Comparison of ENCODE assay signal across 13 mouse cellular contexts in the genomic region with DNA sequence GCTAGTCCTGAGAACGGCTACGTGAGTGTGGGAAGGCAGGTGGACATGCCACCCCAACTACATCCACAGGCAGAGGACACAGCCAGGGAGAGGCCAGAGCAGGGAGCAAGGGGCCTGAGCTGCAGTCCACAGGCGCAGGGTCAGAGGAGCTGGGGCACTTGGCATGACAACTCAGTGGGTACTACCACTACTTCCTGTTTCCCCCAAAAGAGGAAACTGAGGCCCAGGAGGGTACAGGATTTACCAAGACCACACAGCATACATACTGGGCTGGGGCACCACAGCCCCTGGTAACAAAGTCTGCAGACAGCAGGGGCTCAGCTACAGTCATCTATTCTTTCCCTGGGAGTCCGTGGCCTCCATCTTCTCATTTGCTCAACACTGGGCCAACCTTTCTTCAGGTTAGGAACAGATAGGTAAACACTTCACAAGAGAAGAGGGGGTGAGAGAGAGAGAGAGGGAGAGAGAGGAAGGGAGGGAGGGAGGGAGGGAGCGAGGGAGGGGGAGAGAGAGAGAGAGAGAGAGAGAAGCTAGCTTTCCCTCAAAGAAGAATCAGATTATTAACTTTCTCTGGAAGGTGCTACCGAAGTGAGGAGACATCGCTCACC. TPM values are rescaled to one million over a fixed set of nuclear protein-coding genes. Genes with fewer than 3 reads are reported as not detected.
DNase-seq lines count a peak whose midpoint lies in the region; ATAC-seq lines count a peak whose summit lies in the region.
"Had no signal": no experiment of that assay in that cellular context is flagged by ENCODE, and none has a peak within 500 bp of the region (broad histone marks: within the 10 kb centered on the region; RNA-seq: fewer than 3 reads in every experiment).

No protein-coding gene starts in this region.

- ATAC-seq in forebrain, embryonic 16.5 days = no peak
- ATAC-seq in lung, embryonic 15.5 days (ENCODE audit: borderline replicate concordance, extremely low read depth, low FRiP score, low TSS enrichment) = peak; percentile 59
- no peak for ATAC-seq in limb, embryonic 13.5 days (ENCODE audit: low FRiP score, low read depth)
- ATAC-seq in stomach, embryonic 16.5 days (ENCODE audit: insufficient read depth, low FRiP score) = peak; percentile 19; the same call in 1 of the 2 replicates

- H3K9me3 ChIP-seq in forebrain, embryonic 10.5 days = no peaks in the 10 kb centered on the region
- no peaks in the 10 kb centered on the region for H3K9me3 ChIP-seq in forebrain, embryonic 16.5 days (ENCODE audit: control insufficient read depth, low read length)
- H3K9me3 ChIP-seq in lung, embryonic 15.5 days = no peaks in the 10 kb centered on the region
- no peaks in the 10 kb centered on the region for H3K9me3 ChIP-seq in limb, embryonic 13.5 days
- H3K9me3 ChIP-seq in stomach, embryonic 16.5 days (replicated peaks; ENCODE audit: control insufficient read depth, low read length) = no peaks in the 10 kb centered on the region

- H3K4me3 ChIP-seq in forebrain, embryonic 10.5 days = peak overlapping the region; percentile 10; the same call in 1 of the 2 replicates
- no peak overlapping the region for H3K4me3 ChIP-seq in forebrain, embryonic 16.5 days (replicated peaks; ENCODE audit: low read length)
- H3K4me3 ChIP-seq in lung, embryonic 15.5 days = no peak overlapping the region
- H3K4me3 ChIP-seq in limb, embryonic 13.5 days = no peak overlapping the region
- peak overlapping the region; percentile 33 for H3K4me3 ChIP-seq in stomach, embryonic 16.5 days (replicated peaks; ENCODE audit: low read length)

- WGBS in forebrain, embryonic 10.5 days = 71% methylated on average over 7 of the region's 7 CpGs
- 76% methylated on average over 6 of the region's 7 CpGs for WGBS in forebrain, embryonic 16.5 days
- 55% methylated on average over 7 of the region's 7 CpGs for WGBS in lung, embryonic 15.5 days
- WGBS in limb, embryonic 13.5 days = 65% methylated on average over 7 of the region's 7 CpGs
- 46% methylated on average over 7 of the region's 7 CpGs for WGBS in stomach, embryonic 16.5 days

- no peak for DNase-seq in forebrain, embryonic 10.5 days (ENCODE audit: extremely low spot score, low spot score)
- no peak for DNase-seq in lung, postnatal 4 days
- DNase-seq in ovary, postnatal 14 days (ENCODE audit: low spot score) = no peak
- no peak for DNase-seq in heart, adult 11 months
- DNase-seq: adrenal gland, postnatal 10 days; gastrocnemius, postnatal 10 days; thymus, postnatal 14 days had no signal

- H3K27me3 ChIP-seq in forebrain, embryonic 10.5 days (ENCODE audit: poor library complexity, severe bottlenecking) = no peaks in the 10 kb centered on the region
- H3K27me3 ChIP-seq in forebrain, embryonic 16.5 days (replicated peaks; ENCODE audit: control insufficient read depth, insufficient read depth, low read length) = no peaks in the 10 kb centered on the region
- H3K27me3 ChIP-seq in lung, embryonic 15.5 days = no peaks in the 10 kb centered on the region
- no peaks in the 10 kb centered on the region for H3K27me3 ChIP-seq in limb, embryonic 13.5 days
- H3K27me3 ChIP-seq in stomach, embryonic 16.5 days (ENCODE audit: control insufficient read depth, insufficient read depth, low read length) = no peaks in the 10 kb centered on the region
- H3K27me3 ChIP-seq: Patski had no signal

- H3K27ac ChIP-seq in forebrain, embryonic 10.5 days = peak overlapping the region; percentile 66
- H3K27ac ChIP-seq in forebrain, embryonic 16.5 days (ENCODE audit: low read length) = no peak overlapping the region
- H3K27ac ChIP-seq in lung, embryonic 15.5 days = peak overlapping the region; percentile 94
- peak overlapping the region; percentile 12; the same call in 1 of the 2 replicates for H3K27ac ChIP-seq in limb, embryonic 13.5 days
- peak overlapping the region; percentile 90 for H3K27ac ChIP-seq in stomach, embryonic 16.5 days (ENCODE audit: low read length)
- H3K27ac ChIP-seq: macrophage had no signal

- no peak overlapping the region for H3K9ac ChIP-seq in forebrain, embryonic 16.5 days (replicated peaks; ENCODE audit: low read depth, low read length)
- no peak overlapping the region; the same call in 1 of the 2 replicates for H3K9ac ChIP-seq in lung, embryonic 15.5 days
- H3K9ac ChIP-seq in limb, embryonic 13.5 days = no peak overlapping the region
- H3K9ac ChIP-seq in stomach, embryonic 16.5 days (ENCODE audit: low read length) = peak overlapping the region; percentile 66

- peaks cover 58% of the 10 kb centered on the region for H3K4me1 ChIP-seq in forebrain, embryonic 10.5 days
- H3K4me1 ChIP-seq in forebrain, embryonic 16.5 days (replicated peaks; ENCODE audit: control insufficient read depth, insufficient read depth, low read length) = peaks cover 8% of the 10 kb centered on the region
- peaks cover 63% of the 10 kb centered on the region for H3K4me1 ChIP-seq in lung, embryonic 15.5 days
- H3K4me1 ChIP-seq in limb, embryonic 13.5 days = peaks cover 52% of the 10 kb centered on the region
- H3K4me1 ChIP-seq in stomach, embryonic 16.5 days (ENCODE audit: control insufficient read depth, insufficient read depth, low read length) = peaks cover 45% of the 10 kb centered on the region

- H3K4me2 ChIP-seq in forebrain, embryonic 16.5 days (ENCODE audit: low read length) = no peak overlapping the region
- H3K4me2 ChIP-seq in lung, embryonic 15.5 days = peak overlapping the region; percentile 45
- H3K4me2 ChIP-seq in limb, embryonic 13.5 days (replicated peaks) = peak overlapping the region; percentile 38
- peak overlapping the region; percentile 53 for H3K4me2 ChIP-seq in stomach, embryonic 16.5 days (ENCODE audit: low read depth, low read length)

- H3K36me3 ChIP-seq in forebrain, embryonic 10.5 days (replicated peaks) = peaks cover 5% of the 10 kb centered on the region; the same call in 1 of the 2 replicates
- H3K36me3 ChIP-seq in forebrain, embryonic 16.5 days (ENCODE audit: control insufficient read depth, insufficient read depth) = no peaks in the 10 kb centered on the region
- no peaks in the 10 kb centered on the region for H3K36me3 ChIP-seq in lung, embryonic 15.5 days
- H3K36me3 ChIP-seq in limb, embryonic 13.5 days = no peaks in the 10 kb centered on the region
- no peaks in the 10 kb centered on the region for H3K36me3 ChIP-seq in stomach, embryonic 16.5 days (ENCODE audit: control insufficient read depth, insufficient read depth, low read length)

RNA-seq across cellular contexts. Expression of a gene that starts 13.7 kb away (rescaled TPM):
- polyA plus RNA-seq in forebrain, embryonic 10.5 days (2016; fragmentation: Nextera tagmentation; extraction: Ambion mirVana) = 9.3 and 12.4 TPM in 2 replicates
- 13.9 and 16.1 TPM in 2 replicates for polyA plus RNA-seq in forebrain, embryonic 16.5 days (2015; fragmentation: Nextera tagmentation; extraction: Ambion mirVana)
- 24.1 and 25.1 TPM in 2 replicates for polyA plus RNA-seq in lung, embryonic 15.5 days (2015; fragmentation: Nextera tagmentation; extraction: Ambion mirVana)
- 11.5 and 13.9 TPM in 2 replicates for polyA plus RNA-seq in limb, embryonic 13.5 days (2015; fragmentation: Nextera tagmentation; extraction: Ambion mirVana)
- polyA plus RNA-seq in stomach, embryonic 16.5 days (2015; fragmentation: Nextera tagmentation; extraction: Ambion mirVana) = 18.4 and 22.2 TPM in 2 replicates

Comparison
In these comparisons a context has a peak if more than half of its experiments do, and no peak if none do; other contexts are left out.
1. H3K4me3 ChIP-seq: peak in forebrain, embryonic 10.5 days (single experiment) and stomach, embryonic 16.5 days (single experiment); none in forebrain, embryonic 16.5 days (single experiment), lung, embryonic 15.5 days (single experiment) and limb, embryonic 13.5 days (single experiment).
2. ATAC-seq: peak in lung, embryonic 15.5 days (single experiment) and stomach, embryonic 16.5 days (single experiment); none in forebrain, embryonic 16.5 days (single experiment) and limb, embryonic 13.5 days (single experiment).